Mouse (Mus musculus): ENCODE data around the gene Igfbp6. TPM values are rescaled to one million over a fixed set of nuclear protein-coding genes. Genes with fewer than 3 reads are reported as not detected.

Igfbp6 gene
- 1.2 and 1.4 TPM in 2 replicates for polyA plus RNA-seq (2015; fragmentation: Nextera tagmentation; extraction: Ambion mirVana)

DNA sequence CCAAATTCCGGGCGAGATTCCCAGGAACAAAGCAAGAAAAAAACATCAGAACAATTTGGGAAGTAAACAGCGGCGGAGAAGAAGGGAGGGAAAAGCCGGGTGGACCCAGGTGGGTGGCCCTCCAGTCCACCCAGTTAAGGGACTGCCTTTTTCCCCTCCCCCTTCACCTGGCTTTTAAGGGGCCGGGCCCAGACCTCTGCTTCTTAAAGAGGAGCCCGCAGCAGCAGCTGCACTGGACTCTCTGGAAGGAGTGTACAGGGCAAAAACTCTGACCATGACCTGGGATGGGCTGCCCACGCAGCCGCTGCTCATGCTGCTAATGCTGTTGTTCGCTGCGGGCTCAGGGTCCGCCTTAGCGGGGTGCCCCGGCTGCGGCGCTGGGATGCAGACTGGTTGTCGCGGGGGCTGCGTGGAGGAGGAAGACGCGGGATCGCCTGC lies at the start of gene Igfbp6:
Igfbp6 (plus strand) TSS at position 89 of the 438 bp plus-strand sequence.
- ATAC-seq (replicated peaks) = no peak
- WGBS = 3% methylated on average over 22 of the region's 22 CpGs
- Histone ChIP-seq H3K4me1 (peaks cover 4% of the 10 kb centered on the region; the same call in 1 of the 2 replicates), H3K4me3 (0 out of 2 replicates have a peak within 1 kb of the TSS, but pooled peaks have one; percentile 4), H3K4me2 (replicated peaks) (0 out of 2 replicates have a peak within 1 kb of the TSS, but pooled peaks have one; percentile 5), H3K27ac (replicated peaks) (no peak within 1 kb of the TSS), H3K27me3 (peaks cover 30% of the 10 kb centered on the region), H3K36me3 (no peaks in the 10 kb centered on the region), H3K9me3 (no peaks in the 10 kb centered on the region), H3K9ac (replicated peaks) (no peak within 1 kb of the TSS)

DNA sequence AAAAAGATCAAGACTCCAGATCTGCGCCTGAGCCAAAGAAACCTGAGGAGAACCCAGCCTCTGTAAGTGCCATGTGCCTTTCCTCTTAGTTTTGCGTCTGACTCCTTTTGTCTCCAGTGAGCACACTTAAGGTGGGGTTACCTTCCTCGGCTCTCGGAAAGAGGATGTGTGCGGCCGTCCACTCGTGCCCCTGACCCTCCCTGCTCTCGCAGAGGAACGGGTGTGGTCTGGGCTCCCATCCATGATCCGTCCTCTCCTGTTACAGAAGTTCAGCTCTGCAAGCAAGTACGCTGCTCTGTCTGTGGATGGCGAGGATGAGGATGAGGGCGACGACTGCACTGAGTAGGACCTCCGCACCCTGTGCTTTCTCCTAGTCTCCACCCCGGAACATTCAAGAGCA lies 49.2 kb upstream of the Igfbp6 start:
- Histone ChIP-seq H3K27ac (replicated peaks) (no peak overlapping the region), H3K36me3 (peaks cover 82% of the 10 kb centered on the region), H3K27me3 (no peaks in the 10 kb centered on the region), H3K4me3 (no peak overlapping the region), H3K9ac (replicated peaks) (no peak overlapping the region), H3K9me3 (no peaks in the 10 kb centered on the region), H3K4me1 (peaks cover 4% of the 10 kb centered on the region), H3K4me2 (replicated peaks) (no peak overlapping the region)
- WGBS = 91% methylated on average over 16 of the region's 16 CpGs
- ATAC-seq (replicated peaks) = no peak

DNA sequence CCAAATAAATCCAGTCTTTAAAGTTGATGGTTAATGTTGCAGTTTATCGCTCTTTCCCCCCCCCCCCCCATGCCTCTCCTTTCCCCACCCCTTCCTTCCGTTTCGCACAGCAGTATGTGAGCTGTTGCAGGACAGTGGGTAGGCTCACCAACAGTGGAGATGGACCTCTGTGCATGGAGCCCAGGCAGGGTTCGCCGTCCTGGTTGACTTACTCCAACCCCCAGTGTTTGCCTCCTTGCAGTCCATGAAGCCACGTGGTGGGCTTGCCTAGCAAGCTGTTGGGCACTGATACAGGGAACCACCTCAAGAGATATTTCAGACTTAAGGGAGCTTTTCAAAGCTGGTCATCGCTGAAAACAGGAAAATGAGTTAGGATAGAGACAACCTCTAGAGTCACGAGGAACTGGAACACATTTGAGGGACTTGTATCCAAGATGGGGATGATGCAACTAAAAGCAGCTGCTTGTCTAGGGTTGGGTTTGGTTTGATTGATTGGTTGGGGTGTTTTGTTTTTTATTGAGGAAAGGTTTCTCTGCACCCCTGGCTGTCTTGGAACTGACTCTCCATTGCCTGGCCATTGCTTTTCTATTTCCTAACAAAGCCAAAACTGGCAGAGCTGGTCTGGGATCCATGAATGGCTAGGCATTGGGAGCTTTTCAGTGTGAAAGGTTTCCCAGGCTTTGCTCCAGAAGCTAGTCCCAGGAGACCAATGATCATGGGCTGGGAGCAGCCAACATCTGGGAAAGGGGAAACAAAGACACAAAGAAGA lies 46.8 kb upstream of the Igfbp6 start:
- H3K9ac ChIP-seq (replicated peaks) = no peak overlapping the region
- peaks cover 59% of the 10 kb centered on the region for H3K36me3 ChIP-seq
- H3K4me2 ChIP-seq (replicated peaks) = no peak overlapping the region
- H3K4me3 ChIP-seq = no peak overlapping the region
- no peak overlapping the region for H3K27ac ChIP-seq (replicated peaks)
- WGBS = 86% methylated on average over 8 of the region's 8 CpGs
- ATAC-seq (replicated peaks) = no peak
- H3K27me3 ChIP-seq = no peaks in the 10 kb centered on the region; the same call in 1 of the 2 replicates
- peaks cover 26% of the 10 kb centered on the region for H3K4me1 ChIP-seq
- H3K9me3 ChIP-seq = no peaks in the 10 kb centered on the region

DNA sequence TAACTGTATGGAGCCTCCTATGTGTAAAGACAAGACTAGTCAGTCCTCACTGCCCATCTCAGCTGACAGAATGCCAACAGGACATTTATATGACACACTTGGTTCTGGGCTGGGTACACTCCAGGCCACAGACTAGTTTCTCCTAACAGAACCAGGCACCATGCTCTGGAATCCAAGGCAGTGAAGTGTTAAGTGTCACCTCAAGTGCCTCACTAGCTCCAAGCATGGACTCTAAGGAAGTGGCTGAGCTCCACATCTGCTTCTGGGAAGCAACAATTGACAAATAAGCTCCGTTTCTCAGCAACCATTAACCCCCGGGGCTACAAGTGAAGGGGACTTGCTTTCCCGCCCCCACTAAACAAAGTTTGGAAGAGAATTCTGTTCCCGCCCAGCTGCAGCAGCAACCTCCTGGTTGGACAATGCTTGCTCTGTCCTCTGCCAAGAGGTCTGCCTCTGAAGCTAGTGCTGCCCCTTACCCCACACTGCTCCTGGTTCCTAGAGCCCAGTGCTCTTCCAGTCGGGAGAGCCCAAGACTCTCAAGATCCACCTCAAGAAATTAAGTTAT lies 46.1 kb upstream of the Igfbp6 start:
- Histone ChIP-seq H3K4me2 (replicated peaks) (no peak overlapping the region), H3K9ac (replicated peaks) (no peak overlapping the region), H3K4me1 (peaks cover 26% of the 10 kb centered on the region), H3K27me3 (no peaks in the 10 kb centered on the region; the same call in 1 of the 2 replicates), H3K9me3 (no peaks in the 10 kb centered on the region), H3K4me3 (no peak overlapping the region), H3K27ac (replicated peaks) (no peak overlapping the region), H3K36me3 (peaks cover 51% of the 10 kb centered on the region)
- WGBS = 23% methylated on average over 5 of the region's 5 CpGs
- ATAC-seq (replicated peaks) = no peak

DNA sequence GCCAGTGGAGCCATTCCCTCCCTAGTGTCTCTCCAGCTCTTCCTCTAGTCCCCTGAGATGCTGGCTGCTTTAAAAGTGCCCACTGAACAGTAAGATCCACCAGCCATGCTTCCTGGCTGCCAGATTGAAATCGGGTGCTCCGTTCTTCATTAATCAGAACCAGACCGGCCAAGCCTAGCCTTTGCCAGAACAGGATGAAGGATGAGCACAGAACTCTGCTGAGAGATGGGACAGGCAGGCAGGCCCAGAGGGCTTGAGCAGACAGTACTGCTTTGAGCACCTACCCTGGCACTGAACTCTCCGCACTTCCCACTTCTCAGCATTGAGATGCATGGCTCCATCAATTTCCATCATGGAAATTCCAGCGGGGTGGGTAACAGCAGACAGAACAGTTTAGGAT lies 44.9 kb upstream of the Igfbp6 start:
- Histone ChIP-seq H3K4me1 (peaks cover 32% of the 10 kb centered on the region), H3K4me3 (no peak overlapping the region), H3K27me3 (no peaks in the 10 kb centered on the region; the same call in 1 of the 2 replicates), H3K27ac (replicated peaks) (no peak overlapping the region), H3K9me3 (no peaks in the 10 kb centered on the region), H3K36me3 (peaks cover 39% of the 10 kb centered on the region), H3K9ac (replicated peaks) (no peak overlapping the region), H3K4me2 (replicated peaks) (0 out of 2 replicates have a peak overlapping the region, but pooled peaks have one; percentile 85)
- 49% methylated on average over 5 of the region's 5 CpGs for WGBS
- no peak for ATAC-seq (replicated peaks)

DNA sequence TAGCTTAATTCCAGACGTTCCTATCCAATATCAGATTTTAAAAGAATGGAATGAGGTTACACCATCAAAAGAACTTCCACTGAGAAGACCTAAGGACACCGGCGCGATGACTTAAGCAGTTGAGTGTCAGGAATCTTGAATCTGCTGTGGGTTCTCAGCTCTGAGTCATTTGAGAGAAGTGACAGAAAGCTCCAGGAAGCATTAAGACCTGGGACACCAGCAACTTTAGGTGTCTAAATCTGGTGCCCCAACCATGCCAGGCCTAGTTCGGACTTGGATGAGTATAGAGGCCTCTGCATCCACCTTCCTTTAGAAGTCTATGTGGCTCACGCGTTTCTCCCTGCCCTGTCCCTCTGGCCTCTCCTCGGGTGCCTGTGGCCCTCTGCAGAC lies 44.4 kb upstream of the Igfbp6 start:
- Histone ChIP-seq H3K4me1 (peaks cover 32% of the 10 kb centered on the region), H3K36me3 (peaks cover 34% of the 10 kb centered on the region), H3K27me3 (no peaks in the 10 kb centered on the region; the same call in 1 of the 2 replicates), H3K9ac (replicated peaks) (peak overlapping the region; percentile 57), H3K4me2 (replicated peaks) (peak overlapping the region; percentile 85), H3K9me3 (no peaks in the 10 kb centered on the region), H3K4me3 (peak overlapping the region; percentile 53), H3K27ac (replicated peaks) (peak overlapping the region; percentile 23; the same call in 1 of the 2 replicates)
- WGBS = 17% methylated on average over 8 of the region's 8 CpGs
- no peak; the same call in 1 of the 2 replicates for ATAC-seq (replicated peaks)

DNA sequence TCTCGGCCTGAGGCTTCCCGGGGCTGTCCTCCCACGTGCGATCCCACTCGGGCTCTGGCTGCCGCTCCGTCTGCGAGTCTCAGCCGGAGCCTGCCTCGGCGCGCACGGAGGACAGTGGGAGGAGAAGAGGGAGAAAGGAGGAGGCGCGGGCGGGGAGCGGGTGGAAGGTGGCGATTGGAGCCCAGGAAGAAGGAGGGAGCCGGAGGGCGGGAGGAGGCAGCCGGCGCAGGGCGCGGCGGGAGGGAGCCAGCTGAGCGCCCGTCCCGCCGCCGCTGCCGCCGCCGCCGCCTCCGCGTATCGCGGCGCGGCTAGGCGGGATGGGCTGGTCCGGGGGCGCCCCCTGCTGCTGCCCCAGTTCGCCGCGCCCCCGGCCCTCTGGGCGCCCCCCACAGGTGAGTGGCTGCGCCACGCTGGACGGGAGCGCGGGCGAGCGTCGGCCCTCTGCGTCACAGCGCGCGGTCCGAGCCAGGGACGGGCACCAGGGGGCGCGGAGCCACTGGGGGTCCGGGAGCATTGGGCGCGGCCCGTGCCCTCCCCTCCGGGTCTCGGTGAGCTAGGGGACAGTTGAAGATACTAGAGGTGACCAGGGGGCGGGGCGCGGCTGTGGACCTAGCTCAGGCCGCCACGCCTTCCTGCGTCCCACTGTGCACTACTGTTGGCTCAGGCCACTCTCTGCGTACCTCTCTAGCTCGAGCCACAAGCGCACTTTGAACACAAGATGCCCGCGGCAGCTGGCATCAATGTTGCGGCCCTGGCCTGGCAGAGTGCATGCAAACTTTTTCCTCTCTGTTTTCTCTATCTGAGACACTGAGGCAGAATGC lies 43.8 kb upstream of the Igfbp6 start, which contains the start of gene Tns2:
Tns2 (plus strand) TSS at position 253 of the 821 bp plus-strand sequence.
- Histone ChIP-seq H3K4me2 (replicated peaks) (peak within 1 kb of the TSS; percentile 85), H3K4me3 (peak within 1 kb of the TSS; percentile 53), H3K27ac (replicated peaks) (peak within 1 kb of the TSS; percentile 31), H3K36me3 (peaks cover 28% of the 10 kb centered on the region), H3K4me1 (peaks cover 32% of the 10 kb centered on the region), H3K9me3 (no peaks in the 10 kb centered on the region), H3K27me3 (no peaks in the 10 kb centered on the region; the same call in 1 of the 2 replicates), H3K9ac (replicated peaks) (peak within 1 kb of the TSS; percentile 57)
- ATAC-seq (replicated peaks) = peak; percentile 53
- under 1% methylated on average over 70 of the region's 82 CpGs for WGBS

DNA sequence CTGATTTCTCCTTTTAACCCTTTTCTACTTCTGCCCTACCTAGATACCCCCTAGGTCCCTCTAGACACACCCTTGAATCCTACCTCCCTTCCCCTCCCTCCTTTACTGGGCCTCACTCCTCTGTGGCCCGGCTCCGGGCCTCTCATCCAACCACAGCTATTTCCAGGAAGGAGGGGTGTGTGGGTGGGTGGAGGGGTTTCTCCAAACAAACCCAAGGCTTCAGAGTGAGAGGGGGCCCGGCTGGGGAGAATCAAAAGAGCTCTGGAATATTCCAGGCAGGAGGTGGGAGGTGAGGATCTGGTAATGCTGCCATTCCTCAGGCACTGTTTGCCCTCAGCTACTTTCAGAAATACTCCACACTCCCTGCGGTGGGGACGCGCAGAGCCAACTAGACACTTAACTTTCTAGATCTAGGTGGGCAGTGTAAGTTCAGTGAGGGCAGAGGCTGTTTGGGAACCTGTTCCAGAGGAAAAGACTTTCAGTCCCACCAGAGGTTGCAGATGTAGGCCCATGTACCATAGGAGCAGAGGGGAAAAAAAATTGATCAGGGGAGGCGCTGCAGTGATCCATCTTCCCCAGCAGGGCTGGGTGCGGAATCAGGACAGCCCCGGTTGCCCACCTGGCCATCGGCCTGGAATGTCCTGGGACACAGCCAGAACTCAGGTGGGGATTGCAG lies 43.0 kb upstream of the Igfbp6 start:
- H3K27ac ChIP-seq (replicated peaks) = peak overlapping the region; percentile 31; the same call in 1 of the 2 replicates
- peaks cover 21% of the 10 kb centered on the region for H3K36me3 ChIP-seq
- peaks cover 5% of the 10 kb centered on the region; the same call in 1 of the 2 replicates for H3K27me3 ChIP-seq
- H3K4me2 ChIP-seq (replicated peaks) = peak overlapping the region; percentile 85
- H3K9ac ChIP-seq (replicated peaks) = 0 out of 2 replicates have a peak overlapping the region, but pooled peaks have one; percentile 57
- 28% methylated on average over 10 of the region's 10 CpGs for WGBS
- H3K4me1 ChIP-seq = peaks cover 32% of the 10 kb centered on the region
- ATAC-seq (replicated peaks) = no peak
- no peaks in the 10 kb centered on the region for H3K9me3 ChIP-seq
- H3K4me3 ChIP-seq = peak overlapping the region; percentile 2; the same call in 1 of the 2 replicates

DNA sequence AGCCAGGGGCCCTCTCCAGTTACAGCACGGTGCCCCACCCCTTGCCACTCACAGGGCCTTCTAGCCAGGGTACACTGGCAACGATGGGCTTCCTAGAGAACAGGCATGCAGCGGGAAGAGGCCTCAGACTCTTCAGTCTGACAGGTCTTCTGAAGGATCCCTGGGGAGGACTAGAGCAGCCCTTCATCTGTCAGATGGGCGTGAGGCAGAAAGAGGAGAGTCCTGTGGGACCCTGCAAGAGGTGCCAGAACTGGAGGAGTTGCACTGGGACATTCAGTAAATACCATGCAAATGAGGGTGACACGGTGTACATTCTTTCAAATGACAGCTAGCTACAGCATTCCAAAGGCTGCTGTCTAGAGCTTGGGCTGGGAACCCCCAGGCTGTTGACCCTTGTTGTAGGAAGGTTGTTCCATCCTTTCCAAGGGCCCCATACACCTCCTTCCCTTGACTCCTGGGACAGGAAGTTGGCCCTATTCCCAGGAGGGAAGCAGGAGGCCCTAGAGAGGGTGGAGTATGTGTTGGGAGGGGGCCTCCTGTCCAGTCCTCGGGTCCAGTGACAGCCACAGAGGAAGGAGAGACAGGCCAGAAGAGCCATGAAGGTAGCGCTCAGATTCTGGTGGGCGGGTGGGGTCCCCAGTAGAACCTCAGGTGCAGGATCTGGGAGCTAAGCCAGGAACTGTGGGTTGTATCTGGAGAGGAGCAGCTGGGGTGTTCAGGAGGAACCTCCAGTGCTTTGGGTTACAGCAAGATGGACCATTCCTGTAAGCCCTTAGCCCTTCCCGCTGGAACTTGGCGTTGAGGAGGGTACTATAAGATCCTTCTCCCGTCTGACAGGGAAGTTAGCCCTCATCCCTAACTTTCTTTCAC lies 42.3 kb upstream of the Igfbp6 start:
- ATAC-seq (replicated peaks) = no peak
- Histone ChIP-seq H3K27ac (replicated peaks) (peak overlapping the region; percentile 31; the same call in 1 of the 2 replicates), H3K36me3 (peaks cover 16% of the 10 kb centered on the region), H3K9ac (replicated peaks) (no peak overlapping the region), H3K4me1 (peaks cover 37% of the 10 kb centered on the region), H3K4me2 (replicated peaks) (no peak overlapping the region), H3K27me3 (peaks cover 12% of the 10 kb centered on the region; the same call in 1 of the 2 replicates), H3K4me3 (0 out of 2 replicates have a peak overlapping the region, but pooled peaks have one; percentile 2), H3K9me3 (no peaks in the 10 kb centered on the region)
- 36% methylated on average over 11 of the region's 11 CpGs for WGBS

DNA sequence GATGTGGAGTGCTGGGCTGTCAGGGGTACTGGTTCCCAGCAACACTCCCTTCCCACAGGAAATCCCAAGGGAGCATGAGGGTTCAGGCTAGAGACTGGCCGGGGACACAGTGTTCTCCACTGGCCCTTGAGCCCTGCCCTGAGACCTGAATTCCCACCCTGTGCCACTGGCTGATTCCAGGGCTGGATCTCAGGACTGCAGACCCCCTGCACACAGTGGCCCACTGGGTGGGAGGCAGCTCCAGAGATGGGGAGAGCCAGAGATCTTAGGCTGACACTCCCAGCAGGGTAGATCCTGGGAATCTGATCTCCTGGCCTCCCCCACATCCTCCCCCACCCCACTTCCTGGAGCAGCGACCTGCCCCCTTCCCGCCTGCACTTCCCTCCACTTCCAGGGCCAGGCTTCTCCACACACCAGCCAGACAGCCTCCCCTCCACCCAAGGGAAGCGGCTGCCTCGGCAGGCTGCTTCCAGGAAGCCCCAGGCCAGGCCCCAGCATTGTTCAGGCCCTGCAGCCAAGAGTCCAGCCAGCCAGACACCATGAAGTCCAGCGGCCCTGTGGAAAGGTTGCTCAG lies 41.5 kb upstream of the Igfbp6 start:
- Histone ChIP-seq H3K4me3 (peak overlapping the region; percentile 16), H3K27me3 (peaks cover 18% of the 10 kb centered on the region; the same call in 1 of the 2 replicates), H3K4me1 (peaks cover 45% of the 10 kb centered on the region), H3K36me3 (peaks cover 10% of the 10 kb centered on the region), H3K27ac (replicated peaks) (peak overlapping the region; percentile 42), H3K9me3 (no peaks in the 10 kb centered on the region), H3K4me2 (replicated peaks) (no peak overlapping the region), H3K9ac (replicated peaks) (no peak overlapping the region)
- 17% methylated on average over 6 of the region's 6 CpGs for WGBS
- no peak for ATAC-seq (replicated peaks)

Measured in forebrain, embryonic 15.5 days (tissue).